Mouse (Mus musculus) heart, embryonic 13.5 days (tissue): ENCODE data around the gene AB124611. TPM values are rescaled to one million over a fixed set of nuclear protein-coding genes. Genes with fewer than 3 reads are reported as not detected.
"Not testable (repeated sequence)": the region's sequence is repeated elsewhere in the genome, so short reads cannot be mapped to it uniquely, and the experiment has no call there.

ENCODE experiments used
- ATAC-seq: fragments of 200-750 bp; cut with Nextera tagmentation; 2 replicates; pipeline ENCODE4 v1.8.0; 2017; ENCODE audit warnings: moderate TSS enrichment; ENCODE audit not compliant: insufficient number of reproducible peaks, low FRiP score, low TSS enrichment; ENCODE audit errors: extremely low read depth
- H3K27ac ChIP-seq: fragments of 300-500 bp; sonication (generic); replicated peaks from 2 replicates; pipeline ENCODE4 v1.5.1; 2015; ENCODE audit warnings: moderate library complexity, mild to moderate bottlenecking, inconsistent platforms
- H3K27me3 ChIP-seq: fragments of 300-500 bp; sonication (generic); replicated peaks from 2 replicates; pipeline ENCODE4 v1.6.1; 2015; ENCODE audit warnings: mild to moderate bottlenecking, inconsistent platforms
- H3K36me3 ChIP-seq: fragments of 300-500 bp; sonication (generic); 2 replicates; pipeline ENCODE4 v1.6.1; 2015; ENCODE audit warnings: mild to moderate bottlenecking, inconsistent platforms
- H3K4me1 ChIP-seq: fragments of 300-500 bp; sonication (generic); 2 replicates; pipeline ENCODE4 v1.6.1; 2015; ENCODE audit warnings: inconsistent platforms
- H3K4me2 ChIP-seq: fragments of 300-500 bp; sonication (generic); 2 replicates; pipeline ENCODE4 v1.6.1; 2015; ENCODE audit warnings: inconsistent platforms, mild to moderate bottlenecking, moderate library complexity
- H3K4me3 ChIP-seq: fragments of 300-500 bp; sonication (generic); 2 replicates; pipeline ENCODE4 v1.5.1; 2015; ENCODE audit warnings: moderate library complexity, mild to moderate bottlenecking, inconsistent platforms
- H3K9ac ChIP-seq: fragments of 300-500 bp; sonication (generic); 2 replicates; pipeline ENCODE4 v1.6.1; 2015; ENCODE audit warnings: inconsistent platforms, mild to moderate bottlenecking, moderate library complexity
- H3K9me3 ChIP-seq: fragments of 300-500 bp; sonication (generic); 2 replicates; pipeline ENCODE4 v1.6.1; 2016; ENCODE audit warnings: inconsistent platforms
- WGBS: fragments of 180-500 bp; shearing (Covaris S2); methylation state at CpG from one replicate; pipeline ENCODE4 v1.1.7; 2015; ENCODE audit warnings: mixed read lengths; 5-methylcytosine and 5-hydroxymethylcytosine counted together
- polyA plus RNA-seq: library from polyadenylated mRNA; unstranded; fragments of >200 nt; fragmentation: Nextera tagmentation; extraction: Ambion mirVana; gene quantifications from 2 replicates; pipeline ENCODE4 v1.2.1, GENCODE M21; 2015

The AB124611 gene
- polyA plus RNA-seq, 1 experiment from 2014 or later = 2.1 TPM

DNA sequence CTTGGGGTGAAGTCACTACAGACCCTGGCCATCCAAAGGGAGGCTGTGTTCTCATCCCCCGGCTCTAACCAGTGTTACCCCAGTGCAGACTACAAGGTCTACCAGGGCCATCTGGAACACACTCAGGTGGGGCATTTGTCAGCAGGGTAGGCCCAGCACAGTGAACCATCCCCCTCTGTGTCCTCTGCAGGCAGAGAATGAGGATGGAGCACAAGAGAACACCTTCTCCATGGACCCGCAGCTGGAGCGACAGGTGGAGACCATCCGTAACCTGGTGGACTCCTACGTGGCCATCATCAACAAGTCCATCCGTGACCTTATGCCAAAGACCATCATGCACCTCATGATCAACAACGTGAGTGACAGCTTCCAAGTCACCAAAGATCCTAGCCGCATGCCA, 22.6 kb upstream of the AB124611 start:
- no peak overlapping the region for H3K4me3 ChIP-seq
- 91% methylated on average over 8 of the region's 8 CpGs for WGBS
- no peak overlapping the region for H3K4me2 ChIP-seq
- H3K4me1 ChIP-seq = no peaks in the 10 kb centered on the region; the same call in 1 of the 2 replicates
- no peak for ATAC-seq
- H3K36me3 ChIP-seq = peaks cover 84% of the 10 kb centered on the region
- no peaks in the 10 kb centered on the region for H3K27me3 ChIP-seq
- H3K27ac ChIP-seq = no peak overlapping the region
- no peak overlapping the region for H3K9ac ChIP-seq
- no peaks in the 10 kb centered on the region for H3K9me3 ChIP-seq

GRCm38 (mm10) chr9:21505767-21506166, 20.2 kb upstream of the AB124611 start:
- no peak overlapping the region for H3K27ac ChIP-seq
- H3K27me3 ChIP-seq = no peaks in the 10 kb centered on the region
- H3K4me1 ChIP-seq = peaks cover 11% of the 10 kb centered on the region
- no peak for ATAC-seq
- H3K36me3 ChIP-seq = peaks cover 74% of the 10 kb centered on the region
- no peaks in the 10 kb centered on the region for H3K9me3 ChIP-seq
- no peak overlapping the region for H3K4me3 ChIP-seq
- H3K9ac ChIP-seq = no peak overlapping the region
- no peak overlapping the region for H3K4me2 ChIP-seq

DNA sequence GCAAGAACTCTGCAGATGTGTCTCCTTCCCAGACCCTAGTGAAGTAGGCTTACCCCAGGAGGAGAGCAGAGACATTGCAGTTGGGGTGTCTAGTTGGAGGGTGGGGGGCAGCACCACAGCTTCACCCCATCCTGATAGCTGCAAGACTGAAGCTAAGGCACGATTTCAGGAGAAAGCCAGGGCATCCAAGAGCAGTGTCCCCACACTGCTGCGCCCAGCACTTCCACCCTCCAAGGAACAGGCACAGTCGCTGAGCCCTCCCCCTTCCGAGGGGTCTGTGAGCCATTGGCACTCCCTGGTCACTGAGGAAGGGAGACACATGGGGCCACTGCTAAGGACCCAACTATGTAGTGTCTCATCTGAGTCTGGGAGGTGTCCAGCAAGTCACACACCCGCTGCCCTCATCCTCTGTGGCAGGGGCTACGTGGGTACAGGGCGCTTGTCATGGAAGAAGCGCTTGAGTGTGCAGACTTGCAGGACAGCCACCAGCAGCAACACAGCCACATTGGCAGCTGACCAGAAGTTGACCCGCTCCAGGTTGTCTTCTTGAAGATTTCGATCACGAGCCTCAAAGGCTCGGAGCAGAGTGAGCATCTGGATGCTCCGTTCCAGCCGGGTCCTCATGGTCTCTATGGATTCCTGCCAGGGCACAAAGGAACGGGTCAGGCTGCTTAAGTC, 18.1 kb upstream of the AB124611 start:
- WGBS = 85% methylated on average over 15 of the region's 15 CpGs
- H3K27ac ChIP-seq = no peak overlapping the region
- H3K4me3 ChIP-seq = no peak overlapping the region
- H3K9ac ChIP-seq = no peak overlapping the region
- peaks cover 63% of the 10 kb centered on the region for H3K36me3 ChIP-seq
- H3K27me3 ChIP-seq = no peaks in the 10 kb centered on the region
- peaks cover 15% of the 10 kb centered on the region for H3K4me1 ChIP-seq
- no peak for ATAC-seq
- no peaks in the 10 kb centered on the region for H3K9me3 ChIP-seq
- no peak overlapping the region for H3K4me2 ChIP-seq

DNA sequence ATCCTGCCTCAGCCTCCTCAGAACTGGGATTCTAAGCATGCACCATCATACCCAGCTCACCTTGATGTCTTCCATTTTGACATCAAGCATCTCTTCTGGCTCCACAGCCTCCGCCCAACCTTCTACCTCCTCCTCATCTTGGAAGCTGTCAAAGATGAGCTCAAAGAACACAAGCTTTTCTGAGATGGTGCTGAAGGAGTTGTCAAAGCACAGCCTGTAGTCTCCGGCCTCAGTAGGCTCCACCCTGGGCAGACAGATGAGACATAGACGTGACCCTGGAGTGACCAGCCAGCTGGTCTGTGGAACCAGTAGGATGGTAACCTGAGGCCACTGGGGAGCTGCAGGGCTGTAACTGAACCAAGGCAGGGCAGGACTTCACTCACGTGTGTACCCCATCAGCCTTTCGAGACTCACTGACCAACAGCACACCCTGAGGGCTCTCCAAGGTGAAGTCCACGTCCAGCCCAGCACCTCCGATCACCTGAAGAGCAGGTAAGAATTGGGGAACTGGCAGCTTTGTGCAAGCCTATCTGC, 17.0 kb upstream of the AB124611 start:
- peak overlapping the region; percentile 87 for H3K9ac ChIP-seq
- no peaks in the 10 kb centered on the region for H3K9me3 ChIP-seq
- peak overlapping the region; percentile 73 for H3K4me3 ChIP-seq
- peak overlapping the region; percentile 75 for H3K4me2 ChIP-seq
- 76% methylated on average over 7 of the region's 7 CpGs for WGBS
- H3K4me1 ChIP-seq = peaks cover 15% of the 10 kb centered on the region
- 0 out of 2 replicates have a peak overlapping the region, but pooled peaks have one; percentile 88 for H3K27ac ChIP-seq
- no peak for ATAC-seq
- no peaks in the 10 kb centered on the region for H3K27me3 ChIP-seq
- peaks cover 53% of the 10 kb centered on the region for H3K36me3 ChIP-seq

GRCm38 (mm10) chr9:21509772-21510688, 15.9 kb upstream of the AB124611 start, which contains the start of gene Tmed1:
TSS of gene Tmed1 (minus strand) at chr9:21510252.
- ATAC-seq = peak; percentile 87
- Histone ChIP-seq H3K4me1 (peaks cover 15% of the 10 kb centered on the region), H3K4me3 (peak within 1 kb of the TSS; percentile 73), H3K9me3 (no peaks in the 10 kb centered on the region), H3K9ac (peak within 1 kb of the TSS; percentile 87), H3K4me2 (peak within 1 kb of the TSS; percentile 75), H3K27me3 (no peaks in the 10 kb centered on the region), H3K27ac (peak within 1 kb of the TSS; percentile 88), H3K36me3 (peaks cover 42% of the 10 kb centered on the region)
- under 1% methylated on average over 44 of the region's 44 CpGs for WGBS

DNA sequence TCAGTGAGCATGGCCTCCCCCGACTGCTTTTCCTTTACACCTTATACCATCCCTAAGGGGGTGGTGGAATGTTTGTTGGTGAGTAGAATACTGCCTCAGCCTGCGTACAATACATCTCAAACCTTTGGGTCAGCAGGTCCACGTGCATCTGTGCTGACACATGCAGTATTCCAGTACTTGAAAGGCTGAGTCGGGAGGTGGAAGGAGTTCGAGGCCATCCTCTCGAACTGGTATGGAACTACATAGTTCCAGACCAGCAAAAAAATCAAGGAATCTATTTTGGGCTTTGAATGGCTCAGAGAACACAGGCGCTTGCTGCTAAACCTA, 15.3 kb upstream of the AB124611 start:
- no peaks in the 10 kb centered on the region for H3K9me3 ChIP-seq
- H3K4me3 ChIP-seq = peak overlapping the region; percentile 73
- H3K27me3 ChIP-seq = no peaks in the 10 kb centered on the region
- peak overlapping the region; percentile 87 for H3K9ac ChIP-seq
- peak overlapping the region; percentile 88 for H3K27ac ChIP-seq
- ATAC-seq = no peak
- WGBS = 3% methylated on average over 7 of the region's 7 CpGs
- peaks cover 36% of the 10 kb centered on the region for H3K36me3 ChIP-seq
- H3K4me2 ChIP-seq = peak overlapping the region; percentile 75
- peaks cover 15% of the 10 kb centered on the region for H3K4me1 ChIP-seq

DNA sequence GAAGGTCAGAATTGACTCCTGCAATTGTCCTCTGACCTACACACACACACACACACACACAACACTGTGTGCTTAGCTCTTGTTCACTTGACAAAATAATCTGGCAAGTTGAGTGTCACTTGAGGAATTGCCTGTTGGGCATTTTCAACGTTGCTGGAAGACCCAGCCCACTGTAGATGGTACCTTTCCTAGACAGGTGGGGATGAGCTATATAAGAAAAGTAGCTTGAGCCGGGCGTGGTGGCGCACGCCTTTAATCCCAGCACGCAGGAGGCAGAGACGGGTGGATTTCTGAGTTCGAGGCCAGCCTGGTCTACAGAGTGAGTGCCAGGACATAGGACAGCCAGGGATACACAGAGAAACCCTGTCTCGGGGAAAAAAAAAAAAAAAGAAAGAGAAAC, 14.9 kb upstream of the AB124611 start:
- WGBS = 73% methylated on average over 9 of the region's 9 CpGs
- peak overlapping the region; percentile 73 for H3K4me3 ChIP-seq
- peaks cover 15% of the 10 kb centered on the region for H3K4me1 ChIP-seq
- H3K27me3 ChIP-seq = no peaks in the 10 kb centered on the region
- ATAC-seq = no peak
- no peaks in the 10 kb centered on the region for H3K9me3 ChIP-seq
- peak overlapping the region; percentile 88 for H3K27ac ChIP-seq
- H3K9ac ChIP-seq = peak overlapping the region; percentile 87
- peaks cover 32% of the 10 kb centered on the region for H3K36me3 ChIP-seq
- H3K4me2 ChIP-seq = peak overlapping the region; percentile 75

GRCm38 (mm10) chr9:21513466-21513865, 12.5 kb upstream of the AB124611 start:
- ATAC-seq = no peak
- H3K36me3 ChIP-seq = peaks cover 8% of the 10 kb centered on the region
- 92% methylated on average over 4 of the region's 4 CpGs for WGBS
- peaks cover 15% of the 10 kb centered on the region for H3K4me1 ChIP-seq
- H3K9me3 ChIP-seq = no peaks in the 10 kb centered on the region
- H3K4me2 ChIP-seq = no peak overlapping the region
- no peak overlapping the region for H3K9ac ChIP-seq
- H3K4me3 ChIP-seq = no peak overlapping the region
- H3K27me3 ChIP-seq = no peaks in the 10 kb centered on the region
- no peak overlapping the region for H3K27ac ChIP-seq

DNA sequence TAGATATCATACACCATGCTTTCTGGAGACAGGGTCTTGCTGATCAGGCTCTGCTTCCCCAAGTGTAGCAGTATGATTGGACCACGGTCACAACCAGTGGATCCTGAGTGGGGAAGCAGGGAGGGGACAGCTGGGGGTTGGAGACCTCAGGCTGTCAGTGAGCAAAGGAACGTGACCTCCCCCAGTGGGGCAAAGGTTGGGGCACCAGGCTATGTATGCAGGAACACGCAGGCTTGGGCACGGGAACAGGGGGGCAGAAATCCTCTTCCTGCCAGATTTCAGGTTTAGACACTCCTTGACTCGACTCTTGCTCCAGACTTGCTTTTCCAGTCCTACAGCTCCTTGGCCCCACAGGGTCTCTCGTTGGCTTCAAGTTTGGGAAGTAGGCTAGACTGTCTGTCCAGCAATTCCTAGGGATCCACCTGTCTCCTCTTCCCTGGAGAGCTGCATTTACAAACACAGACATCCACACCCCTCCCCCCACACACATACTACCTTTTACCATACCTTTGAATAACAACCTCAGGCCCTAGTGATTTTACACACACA, 8.0 kb upstream of the AB124611 start:
- H3K9me3 ChIP-seq = no peaks in the 10 kb centered on the region
- H3K4me2 ChIP-seq = no peak overlapping the region
- H3K36me3 ChIP-seq = no peaks in the 10 kb centered on the region
- no peak for ATAC-seq
- H3K9ac ChIP-seq = no peak overlapping the region
- no peak overlapping the region for H3K27ac ChIP-seq
- 75% methylated on average over 6 of the region's 6 CpGs for WGBS
- no peaks in the 10 kb centered on the region for H3K27me3 ChIP-seq
- no peaks in the 10 kb centered on the region for H3K4me1 ChIP-seq
- no peak overlapping the region for H3K4me3 ChIP-seq

GRCm38 (mm10) chr9:21518690-21519089, 7.3 kb upstream of the AB124611 start:
- H3K4me1 ChIP-seq, H3K27ac ChIP-seq, H3K27me3 ChIP-seq, H3K36me3 ChIP-seq, H3K4me3 ChIP-seq, H3K4me2 ChIP-seq, H3K9ac ChIP-seq, H3K9me3 ChIP-seq, ATAC-seq: not testable (repeated sequence)
- 74% methylated on average over 6 of the region's 6 CpGs for WGBS

- Histone ChIP-seq H3K4me1 (peaks cover 6% of the 10 kb centered on the region; the same call in 1 of the 2 replicates), H3K4me3 (no peak overlapping the region), H3K27ac (no peak overlapping the region), H3K4me2 (no peak overlapping the region), H3K36me3 (no peaks in the 10 kb centered on the region), H3K9ac (no peak overlapping the region), H3K27me3 (no peaks in the 10 kb centered on the region), H3K9me3 (no peaks in the 10 kb centered on the region)
- 65% methylated on average over 7 of the region's 7 CpGs for WGBS
- ATAC-seq = no peak
These were observed 637 bp upstream of the AB124611 start for GRCm38 (mm10) chr9:21525142-21525936.
